Mouse (Mus musculus) ES-E14 (cell line): ENCODE measurements around the gene Plcd3. TPM values are rescaled to one million over a fixed set of nuclear protein-coding genes. Genes with fewer than 3 reads are reported as not detected.

Source experiments
- DNase-seq: peaks from one replicate; pipeline ENCODE4 v3.0.0-alpha.2; 2013; ENCODE audit warnings: low read depth, low spot score
- H3K27ac ChIP-seq: 2 replicates; pipeline ENCODE4 v1.5.1; 2012; ENCODE audit warnings: low read depth, mild to moderate bottlenecking, low read length, moderate library complexity, mixed read lengths; ENCODE audit not compliant: poor library complexity, insufficient read depth, severe bottlenecking
- H3K36me3 ChIP-seq: 2 replicates; pipeline ENCODE4 v1.6.1; 2012; ENCODE audit warnings: mild to moderate bottlenecking, low read length, moderate library complexity, mixed read lengths; ENCODE audit not compliant: control insufficient read depth, poor library complexity, insufficient read depth, severe bottlenecking
- H3K4me1 ChIP-seq, 2 experiments: fragments of 150-350 bp in 1 of 2; sonication (generic) in 1 of 2; 2 replicates each; pipeline ENCODE4 v1.6.1; 2012; ENCODE audit warnings: low read length in 2 of 2, mild to moderate bottlenecking in 1 of 2, mixed read lengths in 1 of 2; ENCODE audit not compliant: control insufficient read depth in 2 of 2, insufficient read depth in 2 of 2, poor library complexity in 1 of 2
- H3K4me3 ChIP-seq, 2 experiments: fragments of 150-350 bp in 1 of 2; sonication (generic) in 1 of 2; 2 replicates each; pipeline ENCODE4 v1.5.1; 2012; ENCODE audit warnings: low read length in 2 of 2, low read depth in 1 of 2, mild to moderate bottlenecking in 1 of 2, mixed read lengths in 1 of 2; ENCODE audit not compliant: insufficient read depth in 1 of 2, poor library complexity in 1 of 2, severe bottlenecking in 1 of 2
- H3K9ac ChIP-seq: 2 replicates; pipeline ENCODE4 v1.6.1; 2012; ENCODE audit warnings: low read depth, mild to moderate bottlenecking, low read length, mixed read lengths; ENCODE audit not compliant: poor library complexity, insufficient read depth, severe bottlenecking
- H3K9me3 ChIP-seq: fragments of 150-350 bp; sonication (generic); 2 replicates; pipeline ENCODE4 v1.6.1; 2012; ENCODE audit warnings: low read depth, mild to moderate bottlenecking, low read length; ENCODE audit not compliant: control insufficient read depth, insufficient read depth
- CHD2 ChIP-seq: IDR thresholded peaks from 2 replicates; pipeline ENCODE4 v1.6.1; 2014; ENCODE audit warnings: mild to moderate bottlenecking, low read depth, low read length, inconsistent platforms
- HCFC1 ChIP-seq: IDR thresholded peaks from 2 replicates; pipeline ENCODE4 v1.6.1; 2012; ENCODE audit warnings: low read length, inconsistent platforms, borderline replicate concordance; ENCODE audit not compliant: insufficient read depth
- MAFK ChIP-seq: IDR thresholded peaks from 2 replicates; pipeline ENCODE4 v1.6.1; 2014; ENCODE audit warnings: mild to moderate bottlenecking, low read depth, low read length, inconsistent platforms; ENCODE audit not compliant: insufficient read depth
- ZC3H11A ChIP-seq: IDR thresholded peaks from 2 replicates; pipeline ENCODE4 v1.6.1; 2012; ENCODE audit warnings: low read depth, mild to moderate bottlenecking, inconsistent platforms, low read length, borderline replicate concordance
- ZNF384 ChIP-seq: IDR thresholded peaks from 2 replicates; pipeline ENCODE4 v1.6.1; 2012; ENCODE audit warnings: low read depth, low read length, inconsistent platforms
- in situ Hi-C, 2 experiments: fragments of 600-800 bp; cut with MboI; formaldehyde crosslinking; loops; one replicate each; pipeline ENCODE4 v1.15.1; 2025; ENCODE audit warnings: low sequenced_read_pairs in 2 of 2, inconsistent platforms in 1 of 2; ENCODE audit not compliant: unreplicated experiment in 2 of 2
- total RNA-seq: library from RNA; depleted of rRNA; stranded (reverse); fragments of 300-350 nt; gene quantifications from 2 replicates; pipeline ENCODE4 v1.2.3, GENCODE M21; 2012

The Plcd3 gene
- total RNA-seq, 1 experiment, result 8.0 TPM

- no peak overlapping the region for H3K27ac ChIP-seq
- no peaks in the 10 kb centered on the region for H3K9me3 ChIP-seq
- no peak for DNase-seq
- TF ChIP-seq MAFK (no peak), ZNF384 (no peak), HCFC1 (no peak), CHD2 (no peak), ZC3H11A (no peak)
- peaks cover 58% of the 10 kb centered on the region for H3K36me3 ChIP-seq
- no peaks in the 10 kb centered on the region for H3K4me1 ChIP-seq
- in situ Hi-C loops, result no loop called here
- no peak overlapping the region for H3K9ac ChIP-seq
- no peak overlapping the region for H3K4me3 ChIP-seq
These were observed 42.9 kb downstream of the Plcd3 start for GRCm38 (mm10) chr11:103058499-103059085.

- peaks cover 67% of the 10 kb centered on the region for H3K36me3 ChIP-seq
- TF ChIP-seq CHD2 (no peak), HCFC1 (no peak), MAFK (no peak), ZC3H11A (no peak), ZNF384 (no peak)
- no peak overlapping the region for H3K4me3 ChIP-seq
- H3K27ac ChIP-seq, result no peak overlapping the region
- in situ Hi-C loops, result no loop called here
- H3K4me1 ChIP-seq, result no peaks in the 10 kb centered on the region; a peak in 1 of 4 replicates
- no peak for DNase-seq
- no peak overlapping the region for H3K9ac ChIP-seq
- no peaks in the 10 kb centered on the region for H3K9me3 ChIP-seq
These were observed 44.8 kb downstream of the Plcd3 start for GRCm38 (mm10) chr11:103056636-103057035.

- H3K9ac ChIP-seq, result no peak overlapping the region
These were observed 46.7 kb downstream of the Plcd3 start for GRCm38 (mm10) chr11:103054798-103055197.

GRCm38 (mm10) chr11:103053191-103054076, 48.0 kb downstream of the Plcd3 start:
- in situ Hi-C loops, result no loop called here
- Histone ChIP-seq H3K36me3 (peaks cover 53% of the 10 kb centered on the region), H3K9ac (no peak overlapping the region), H3K27ac (no peak overlapping the region), H3K9me3 (no peaks in the 10 kb centered on the region), H3K4me3 (no peak overlapping the region), H3K4me1 (no peaks in the 10 kb centered on the region; a peak in 1 of 4 replicates)
- TF ChIP-seq HCFC1 (no peak), ZNF384 (no peak), CHD2 (no peak), MAFK (no peak), ZC3H11A (no peak)
- DNase-seq, result no peak

More at GRCm38 (mm10) chr11:103054798-103055197, 46.7 kb downstream of the Plcd3 start:
- TF ChIP-seq ZC3H11A (no peak), CHD2 (no peak), MAFK (no peak), HCFC1 (no peak), ZNF384 (no peak)
- in situ Hi-C loops, result no loop called here
- Histone ChIP-seq H3K4me1 (no peaks in the 10 kb centered on the region; a peak in 1 of 4 replicates), H3K27ac (no peak overlapping the region), H3K4me3 (no peak overlapping the region), H3K9me3 (no peaks in the 10 kb centered on the region), H3K36me3 (peaks cover 66% of the 10 kb centered on the region)
- DNase-seq, result peak; percentile 80
